Comparison of ENCODE assay signal across 13 mouse cellular contexts in the genomic region with DNA sequence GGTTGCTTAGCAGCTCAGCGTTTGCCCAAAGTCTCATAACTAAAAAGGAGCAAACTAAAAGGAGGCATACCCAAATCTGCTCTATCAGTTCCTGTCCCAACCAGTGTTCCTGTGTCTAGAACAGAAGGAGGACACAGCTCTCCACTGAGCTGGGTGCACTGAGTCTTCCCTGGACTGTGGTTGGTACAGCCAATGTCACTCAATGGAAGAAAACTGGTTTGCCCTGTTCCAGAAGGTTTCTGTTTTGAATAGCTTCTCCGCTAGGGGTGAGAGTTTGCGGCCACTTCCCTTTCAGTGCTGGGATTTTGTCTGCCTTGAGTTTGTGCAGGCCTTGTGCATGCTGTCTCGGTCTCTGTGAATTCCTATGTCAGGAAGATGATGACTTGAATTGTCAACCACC.
"Had no signal": no experiment of that assay in that cellular context is flagged by ENCODE, and none has a peak within 500 bp of the region (broad histone marks: within the 10 kb centered on the region; RNA-seq: fewer than 3 reads in every experiment).

No protein-coding gene starts in this region.

- H3K4me1 ChIP-seq: intestine, embryonic 15.5 days; liver, embryonic 13.5 days; midbrain, embryonic 13.5 days had no signal

- H3K9me3 ChIP-seq: intestine, embryonic 15.5 days; limb, embryonic 12.5 days; liver, embryonic 13.5 days; midbrain, embryonic 13.5 days had no signal

- H3K27ac ChIP-seq: intestine, embryonic 15.5 days; kidney, postnatal 0 days; layer of hippocampus, adult 2 months; limb, embryonic 12.5 days; liver, embryonic 13.5 days; midbrain, embryonic 13.5 days had no signal

- H3K27me3 ChIP-seq: intestine, embryonic 15.5 days; limb, embryonic 12.5 days; liver, embryonic 13.5 days; midbrain, embryonic 13.5 days had no signal

- H3K36me3 ChIP-seq: intestine, embryonic 15.5 days; limb, embryonic 12.5 days; liver, embryonic 13.5 days; midbrain, embryonic 13.5 days had no signal

- H3K4me2 ChIP-seq: intestine, embryonic 15.5 days; limb, embryonic 12.5 days; liver, embryonic 13.5 days; midbrain, embryonic 13.5 days had no signal

- H3K4me3 ChIP-seq: intestine, embryonic 15.5 days; layer of hippocampus, adult 2 months; limb, embryonic 12.5 days; liver, embryonic 13.5 days; midbrain, embryonic 13.5 days had no signal

- ATAC-seq: intestine, embryonic 15.5 days; liver, postnatal 0 days; midbrain, embryonic 13.5 days had no signal

- H3K9ac ChIP-seq: intestine, embryonic 15.5 days; limb, embryonic 12.5 days; liver, embryonic 13.5 days; liver, postnatal 0 days; midbrain, embryonic 13.5 days had no signal

- DNase-seq: kidney, adult 2 months; kidney, postnatal 36 days; liver; liver, embryonic 13.5 days; liver, postnatal 0 days; lung, postnatal 14 days; right cerebral cortex, postnatal 14 days; thymus, postnatal 36 days had no signal
